Mouse (Mus musculus) G1E (cell line): ENCODE measurements around the gene Cdk13.

Experiments used
- CTCF ChIP-seq: IDR thresholded peaks from 2 replicates; pipeline ENCODE4 v1.5.1; 2012; ENCODE audit warnings: low read depth, low read length, inconsistent platforms, mixed read lengths
- GATA1 ChIP-seq: IDR thresholded peaks from 2 replicates; pipeline ENCODE4 v1.6.1; 2012; ENCODE audit warnings: borderline replicate concordance, low read length, inconsistent platforms, mixed read lengths
- GATA2 ChIP-seq: IDR thresholded peaks from 2 replicates; pipeline ENCODE4 v1.6.1; 2012; ENCODE audit warnings: low read depth, low read length, inconsistent platforms, borderline replicate concordance
- TAL1 ChIP-seq: conservative IDR thresholded peaks from 2 replicates; pipeline ENCODE4 v1.6.1; 2012; ENCODE audit warnings: low read depth, low read length, inconsistent platforms, mixed read lengths

DNA sequence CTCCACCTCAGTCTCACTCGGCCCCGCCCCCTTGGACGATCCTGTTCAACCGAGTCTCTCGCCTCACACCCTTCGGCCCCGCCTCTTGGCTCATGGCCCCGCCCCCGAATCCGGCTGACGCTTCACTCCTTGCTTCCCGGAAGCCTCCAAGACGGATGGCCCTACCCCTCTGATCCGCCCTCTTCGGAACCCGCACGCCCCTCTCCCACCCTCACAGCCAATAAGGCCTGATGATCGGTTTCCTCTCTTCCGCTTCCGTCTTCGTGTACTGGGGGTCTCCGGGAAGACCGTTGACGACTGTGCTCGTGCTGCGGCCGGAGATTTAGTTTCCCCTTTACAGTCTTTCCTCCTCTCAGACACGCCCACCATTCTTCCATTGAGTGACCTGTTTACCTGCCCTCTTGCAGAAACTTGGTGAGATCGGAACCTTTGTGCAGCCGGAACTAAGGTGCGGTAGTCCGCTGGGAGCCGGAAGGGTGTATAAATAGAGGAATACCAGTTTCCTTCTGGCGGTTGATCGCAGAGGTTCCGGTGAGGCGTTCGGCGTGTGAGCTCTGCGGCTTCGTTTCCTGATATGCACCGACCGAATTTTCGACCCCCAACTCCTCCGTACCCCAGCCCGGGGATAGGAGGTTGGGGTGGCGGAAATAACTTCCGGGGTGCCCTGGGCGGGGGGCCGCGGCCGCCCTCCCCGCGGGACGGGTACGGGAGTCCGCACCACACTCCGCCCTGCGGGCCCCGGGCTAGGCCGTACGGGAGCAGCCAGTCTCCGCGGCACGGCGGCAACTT is 109.8 kb downstream of the Cdk13 start, which contains the start of the genes Mplkip and Sugct:
- TF ChIP-seq CTCF (no peak), GATA1 (no peak), TAL1 (no peak), GATA2 (no peak)
